Mouse (Mus musculus) G1E (cell line): ENCODE results near the gene Lrrfip2.

ENCODE experiments used
- CTCF ChIP-seq: IDR thresholded peaks from 2 replicates; pipeline ENCODE4 v1.5.1; 2012; ENCODE audit warnings: low read depth, low read length, inconsistent platforms, mixed read lengths
- GATA1 ChIP-seq: IDR thresholded peaks from 2 replicates; pipeline ENCODE4 v1.6.1; 2012; ENCODE audit warnings: borderline replicate concordance, low read length, inconsistent platforms, mixed read lengths
- POLR2AphosphoS5 ChIP-seq: IDR thresholded peaks from 2 replicates; pipeline ENCODE4 v1.6.1; 2012; ENCODE audit warnings: low read depth, low read length, inconsistent platforms; ENCODE audit not compliant: insufficient replicate concordance
- TAL1 ChIP-seq: conservative IDR thresholded peaks from 2 replicates; pipeline ENCODE4 v1.6.1; 2012; ENCODE audit warnings: low read depth, low read length, inconsistent platforms, mixed read lengths

DNA sequence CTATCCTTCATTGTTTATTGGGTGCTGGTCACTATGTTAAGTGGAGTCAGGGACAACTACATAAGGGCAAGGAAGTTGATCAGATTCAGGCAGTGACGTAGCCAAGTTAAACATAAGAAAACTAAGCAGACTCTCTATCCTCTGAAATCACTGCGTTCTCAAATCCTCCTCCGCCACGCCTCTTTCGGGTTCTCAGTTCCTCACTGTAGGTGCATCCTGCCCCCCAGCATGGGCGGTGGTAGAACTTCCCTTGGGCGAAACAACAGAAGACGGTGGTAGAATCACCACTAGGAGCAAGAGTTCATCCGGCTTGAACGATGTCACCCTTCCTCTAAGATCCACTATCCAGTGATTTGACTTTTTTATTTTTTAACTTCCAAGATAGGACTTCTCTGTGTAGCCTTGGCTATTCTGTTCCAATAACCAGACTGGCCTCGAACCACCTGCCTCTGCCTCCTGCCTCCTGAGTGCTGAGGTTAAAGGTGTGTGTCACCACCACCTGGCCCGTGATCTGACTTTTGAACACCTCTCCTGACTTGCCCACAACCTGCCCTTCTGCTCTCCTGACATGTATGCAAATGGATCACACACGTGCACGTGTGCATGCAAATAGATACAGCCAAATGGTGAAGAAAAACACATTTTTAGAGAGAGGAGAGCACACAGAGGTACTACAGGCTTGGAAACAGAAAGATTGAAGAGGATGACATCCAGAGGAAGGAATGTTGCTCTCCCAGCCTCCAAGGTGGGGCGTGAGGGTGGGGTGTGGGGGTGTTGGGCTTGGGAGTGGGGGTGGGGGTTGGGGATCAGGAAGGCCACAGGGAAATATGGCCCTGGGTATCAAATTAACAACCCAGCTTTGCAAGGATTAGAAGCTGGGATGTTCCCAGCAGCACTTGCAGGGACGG lies 20.7 kb upstream of the Lrrfip2 start:
- TF ChIP-seq GATA1 (no peak), TAL1 (no peak), CTCF (no peak), POLR2AphosphoS5 (no peak)
